Mouse (Mus musculus) adrenal gland, adult 8-10 months (tissue): ENCODE measurements at regions not wholly inside any gene's neighbourhood (a gene's known extent, or its start where the extent isn't known, plus 50 kb on each side); places are given as distances from the start of the nearest gene placed in this dataset.

Experiments
- DNase-seq: peaks from one replicate; pipeline ENCODE4 v3.0.0; 2022

GRCm38 (mm10) chr15:27270203-27270602 is 196.3 kb upstream of the Ank start:
- no peak for DNase-seq

GRCm38 (mm10) chr15:27282279-27282678 is 184.2 kb upstream of the Ank start:
- no peak for DNase-seq

GRCm38 (mm10) chr15:27303856-27304255 is 162.6 kb upstream of the Ank start:
- DNase-seq, result no peak

GRCm38 (mm10) chr15:27304256-27304655 is 162.2 kb upstream of the Ank start:
- no peak for DNase-seq

- DNase-seq, result no peak
These were observed 161.4 kb upstream of the Ank start for GRCm38 (mm10) chr15:27305035-27305434.

- no peak for DNase-seq
These were observed 157.8 kb upstream of the Ank start for GRCm38 (mm10) chr15:27308639-27309038.

GRCm38 (mm10) chr15:27315964-27316745 is 150.3 kb upstream of the Ank start:
- no peak for DNase-seq

GRCm38 (mm10) chr15:27316746-27317129 is 149.7 kb upstream of the Ank start:
- no peak for DNase-seq

GRCm38 (mm10) chr15:27321915-27322665 is 144.4 kb upstream of the Ank start:
- no peak for DNase-seq

- DNase-seq, result peak; percentile 42
These were observed 140.5 kb upstream of the Ank start for GRCm38 (mm10) chr15:27325847-27326548.

GRCm38 (mm10) chr15:27326549-27326876 is 140.0 kb upstream of the Ank start:
- DNase-seq, result no peak

- DNase-seq, result no peak
These were observed 138.7 kb upstream of the Ank start for GRCm38 (mm10) chr15:27327744-27328143.

GRCm38 (mm10) chr15:27328441-27328840 is 138.0 kb upstream of the Ank start:
- no peak for DNase-seq

- DNase-seq, result no peak
These were observed 126.4 kb upstream of the Ank start for GRCm38 (mm10) chr15:27340070-27340469.

GRCm38 (mm10) chr15:27341518-27341976 is 124.9 kb upstream of the Ank start:
- DNase-seq, result no peak

- DNase-seq, result no peak
These were observed 108.0 kb upstream of the Ank start for GRCm38 (mm10) chr15:27358441-27358840.

- no peak for DNase-seq
These were observed 107.2 kb upstream of the Ank start for GRCm38 (mm10) chr15:27359271-27359670.

- DNase-seq, result no peak
These were observed 92.0 kb upstream of the Ank start for GRCm38 (mm10) chr15:27374517-27374916.

- DNase-seq, result no peak
These were observed 87.8 kb upstream of the Ank start for GRCm38 (mm10) chr15:27378601-27379094.

- no peak for DNase-seq
These were observed 86.0 kb upstream of the Ank start for GRCm38 (mm10) chr15:27380436-27380945.

- no peak for DNase-seq
These were observed 84.9 kb upstream of the Ank start for GRCm38 (mm10) chr15:27381565-27381964.

GRCm38 (mm10) chr15:27390567-27390966 is 75.9 kb upstream of the Ank start:
- DNase-seq, result no peak

GRCm38 (mm10) chr15:27405721-27406161 is 60.7 kb upstream of the Ank start:
- no peak for DNase-seq
